Mouse (Mus musculus) spleen, postnatal 36 days (tissue): ENCODE data around the gene Zc4h2.

Source experiments
- DNase-seq, 2 experiments: peaks; one replicate each; pipeline ENCODE4 v3.0.0; 2022; ENCODE audit warnings: low spot score in 2 of 2, mixed read lengths in 1 of 2

Zc4h2 gene

GRCm38 (mm10) chrX:95657804-95658599, at the start of gene Zc4h2:
Zc4h2 (minus strand) TSS chrX:95658509.
- DNase-seq = peak; percentile 75 to 76

- peak in 1 of 2 experiments; percentile 2 for DNase-seq
Measured at GRCm38 (mm10) chrX:95687119-95687518, 28.8 kb upstream of the Zc4h2 start.

GRCm38 (mm10) chrX:95682206-95682605, 23.9 kb upstream of the Zc4h2 start:
- no peak for DNase-seq

GRCm38 (mm10) chrX:95658600-95659084, 333 bp upstream of the Zc4h2 start:
- DNase-seq = peak in 1 of 2 experiments; percentile 1

- DNase-seq = no peak
Measured at GRCm38 (mm10) chrX:95600609-95601008, 57.7 kb downstream of the Zc4h2 start.
